Mouse (Mus musculus) limb, embryonic 14.5 days (tissue): Measurements from ENCODE around the gene Ttbk2. TPM values are rescaled to one million over a fixed set of nuclear protein-coding genes. Genes with fewer than 3 reads are reported as not detected.

Source experiments
- ATAC-seq: fragments of 200-750 bp; cut with Nextera tagmentation; 2 replicates; pipeline ENCODE4 v1.8.0; 2017; ENCODE audit warnings: low read depth, moderate number of reproducible peaks, moderate TSS enrichment; ENCODE audit not compliant: low FRiP score
- DNase-seq: peaks from one replicate; pipeline ENCODE4 v3.0.0-alpha.2; 2015; ENCODE audit warnings: low spot score
- H3K27ac ChIP-seq: fragments of 300-500 bp; sonication (generic); replicated peaks from 2 replicates; pipeline ENCODE4 v1.5.1; 2014; ENCODE audit warnings: low read depth, mild to moderate bottlenecking, low read length, moderate library complexity, mixed read lengths
- H3K27me3 ChIP-seq: fragments of 300-500 bp; sonication (generic); 2 replicates; pipeline ENCODE4 v1.6.1; 2014; ENCODE audit warnings: low read length, mixed read lengths; ENCODE audit not compliant: control insufficient read depth, insufficient read depth
- H3K36me3 ChIP-seq: fragments of 300-500 bp; sonication (generic); 2 replicates; pipeline ENCODE4 v1.6.1; 2014; ENCODE audit warnings: mild to moderate bottlenecking, low read length, moderate library complexity, mixed read lengths; ENCODE audit not compliant: control insufficient read depth, insufficient read depth
- H3K4me1 ChIP-seq: fragments of 300-500 bp; sonication (generic); 2 replicates; pipeline ENCODE4 v1.6.1; 2014; ENCODE audit warnings: antibody characterized with exemption, low read length, mixed read lengths; ENCODE audit not compliant: control insufficient read depth, insufficient read depth
- H3K4me2 ChIP-seq: fragments of 300-500 bp; sonication (generic); replicated peaks from 2 replicates; pipeline ENCODE4 v1.6.1; 2014; ENCODE audit warnings: low read depth, mild to moderate bottlenecking, low read length, moderate library complexity; ENCODE audit not compliant: severe bottlenecking
- H3K4me3 ChIP-seq: fragments of 300-500 bp; sonication (generic); replicated peaks from 2 replicates; pipeline ENCODE4 v1.5.1; 2014; ENCODE audit warnings: low read length
- H3K9ac ChIP-seq: fragments of 300-500 bp; sonication (generic); 2 replicates; pipeline ENCODE4 v1.6.1; 2014; ENCODE audit warnings: mild to moderate bottlenecking, low read depth, low read length, moderate library complexity; ENCODE audit not compliant: severe bottlenecking
- H3K9me3 ChIP-seq: fragments of 300-500 bp; sonication (generic); 2 replicates; pipeline ENCODE4 v1.6.1; 2016; ENCODE audit warnings: low read length; ENCODE audit not compliant: control insufficient read depth
- POLR2A ChIP-seq: fragments of 200-500 bp; IDR thresholded peaks from 2 replicates; pipeline ENCODE4 v1.8.0; 2012; ENCODE audit warnings: inconsistent platforms, mild to moderate bottlenecking, moderate library complexity, borderline replicate concordance; ENCODE audit not compliant: insufficient read depth, insufficient read length; ENCODE audit errors: extremely low read depth
- WGBS: fragments of 180-500 bp; shearing (Covaris S2); extraction: QIAGEN DNeasy Blood & Tissue Kit; methylation state at CpG from one replicate; pipeline ENCODE4 v1.1.7; 2014; 5-methylcytosine and 5-hydroxymethylcytosine counted together
- polyA plus RNA-seq, 2 experiments: library from polyadenylated mRNA; depleted of rRNA in 1 of 2; stranded (reverse) in 1 of 2; unstranded in 1 of 2; fragments of >200 nt; fragmentation: Nextera tagmentation in 1 of 2; extraction: Ambion mirVana in 1 of 2; gene quantifications; 2 replicates each; pipeline versions ENCODE4 v1.2.1 to v1.2.3; 2012 to 2014

The Ttbk2 gene
- polyA plus RNA-seq, 2 experiments, result 5.5 to 6.7 TPM

GRCm38 (mm10) chr2:120852626-120853025 is 2.2 kb upstream of the Ttbk2 start:
- no peaks in the 10 kb centered on the region for H3K9me3 ChIP-seq
- no peak for ATAC-seq
- DNase-seq, result no peak

GRCm38 (mm10) chr2:120849449-120850423 is 668 bp downstream of the Ttbk2 start, which contains the start of gene Cdan1:
Cdan1 (minus strand) TSS chr2:120850128.
- peak within 1 kb of the TSS; percentile 96 for H3K4me3 ChIP-seq
- H3K9ac ChIP-seq, result peak within 1 kb of the TSS; percentile 79
- H3K9me3 ChIP-seq, result no peaks in the 10 kb centered on the region
- H3K27me3 ChIP-seq, result no peaks in the 10 kb centered on the region
- H3K4me1 ChIP-seq, result 0 out of 2 replicates have a peak, but pooled peaks cover 4% of the 10 kb centered on the region
- no peaks in the 10 kb centered on the region for H3K36me3 ChIP-seq
- no peak within 1 kb of the TSS; the same call in 1 of the 2 replicates for H3K27ac ChIP-seq
- no peak for TF ChIP-seq POLR2A
- H3K4me2 ChIP-seq, result peak within 1 kb of the TSS; percentile 82
- peak; percentile 41 for ATAC-seq
- WGBS, result under 1% methylated on average over 50 of the region's 71 CpGs
- DNase-seq, result peak; percentile 30

More at GRCm38 (mm10) chr2:120852626-120853025, 2.2 kb upstream of the Ttbk2 start:
- Histone ChIP-seq H3K9ac (no peak overlapping the region), H3K27me3 (no peaks in the 10 kb centered on the region), H3K36me3 (no peaks in the 10 kb centered on the region), H3K4me1 (0 out of 2 replicates have a peak, but pooled peaks cover 4% of the 10 kb centered on the region), H3K4me3 (no peak overlapping the region), H3K27ac (no peak overlapping the region), H3K4me2 (no peak overlapping the region)
- TF ChIP-seq POLR2A, result no peak
- 21% methylated on average over 1 of the region's 1 CpGs for WGBS

- Histone ChIP-seq H3K9me3 (no peaks in the 10 kb centered on the region), H3K4me3 (no peak overlapping the region), H3K4me2 (no peak overlapping the region), H3K4me1 (0 out of 2 replicates have a peak, but pooled peaks cover 4% of the 10 kb centered on the region), H3K36me3 (no peaks in the 10 kb centered on the region), H3K27ac (no peak overlapping the region), H3K27me3 (no peaks in the 10 kb centered on the region), H3K9ac (no peak overlapping the region)
- DNase-seq, result no peak
- 94% methylated on average over 1 of the region's 1 CpGs for WGBS
- no peak for ATAC-seq
- TF ChIP-seq POLR2A, result no peak
Observed at GRCm38 (mm10) chr2:120845280-120845679, 5.1 kb downstream of the Ttbk2 start.

GRCm38 (mm10) chr2:120843990-120844389 is 6.4 kb downstream of the Ttbk2 start:
- TF ChIP-seq POLR2A, result no peak
- no peak overlapping the region for H3K4me3 ChIP-seq
- WGBS, result 81% methylated on average over 4 of the region's 4 CpGs
- no peaks in the 10 kb centered on the region for H3K36me3 ChIP-seq
- H3K4me2 ChIP-seq, result no peak overlapping the region
- H3K27ac ChIP-seq, result no peak overlapping the region
- no peaks in the 10 kb centered on the region for H3K9me3 ChIP-seq
- DNase-seq, result no peak
- no peaks in the 10 kb centered on the region for H3K27me3 ChIP-seq
- ATAC-seq, result no peak
- no peak overlapping the region for H3K9ac ChIP-seq
- H3K4me1 ChIP-seq, result 0 out of 2 replicates have a peak, but pooled peaks cover under 1% of the 10 kb centered on the region

- Histone ChIP-seq H3K4me3 (no peak overlapping the region), H3K27me3 (no peaks in the 10 kb centered on the region), H3K9ac (no peak overlapping the region), H3K4me1 (no peaks in the 10 kb centered on the region), H3K4me2 (no peak overlapping the region), H3K36me3 (no peaks in the 10 kb centered on the region), H3K9me3 (0 out of 2 replicates have a peak, but pooled peaks cover 7% of the 10 kb centered on the region), H3K27ac (no peak overlapping the region)
- ATAC-seq, result no peak
- DNase-seq, result no peak
- WGBS, result 93% methylated on average over 1 of the region's 1 CpGs
- no peak for TF ChIP-seq POLR2A
Observed at GRCm38 (mm10) chr2:120841211-120841610, 9.2 kb downstream of the Ttbk2 start.
